Mouse (Mus musculus) spleen, adult 18-20 months (tissue): Measurements from ENCODE around the gene Rai14.
"Not testable (repeated sequence)": the region's sequence is repeated elsewhere in the genome, so short reads cannot be mapped to it uniquely, and the experiment has no call there.

Experiments
- DNase-seq, 2 experiments: peaks; one replicate each; pipeline ENCODE4 v3.0.0; 2022; ENCODE audit warnings: mixed read lengths in 2 of 2

Rai14 gene

GRCm38 (mm10) chr15:10599413-10599812 lies 115.0 kb downstream of the Rai14 start:
- DNase-seq, result no peak

GRCm38 (mm10) chr15:10598259-10599225 lies 115.9 kb downstream of the Rai14 start:
- no peak for DNase-seq

- no peak for DNase-seq
These were observed 117.6 kb downstream of the Rai14 start for GRCm38 (mm10) chr15:10596871-10597270.

- DNase-seq, result no peak
These were observed 119.0 kb downstream of the Rai14 start for GRCm38 (mm10) chr15:10595408-10595807.

- DNase-seq, result no peak
These were observed 119.5 kb downstream of the Rai14 start for GRCm38 (mm10) chr15:10594910-10595309.

- DNase-seq, result no peak
These were observed 121.3 kb downstream of the Rai14 start for GRCm38 (mm10) chr15:10593094-10593493.

- DNase-seq, result no peak
These were observed 127.9 kb downstream of the Rai14 start for GRCm38 (mm10) chr15:10586565-10586964.

GRCm38 (mm10) chr15:10584359-10585187 lies 129.9 kb downstream of the Rai14 start:
- no peak for DNase-seq

- peak; percentile 18 to 40 for DNase-seq
These were observed 131.0 kb downstream of the Rai14 start for GRCm38 (mm10) chr15:10583408-10583807.

GRCm38 (mm10) chr15:10579159-10579558 lies 135.3 kb downstream of the Rai14 start:
- DNase-seq, result no peak

- no peak for DNase-seq
These were observed 147.9 kb downstream of the Rai14 start for GRCm38 (mm10) chr15:10566486-10566885.

GRCm38 (mm10) chr15:10564201-10564600 lies 150.2 kb downstream of the Rai14 start:
- DNase-seq, result no peak

- no peak for DNase-seq
These were observed 152.1 kb downstream of the Rai14 start for GRCm38 (mm10) chr15:10562281-10562680.

GRCm38 (mm10) chr15:10560005-10560404 lies 154.4 kb downstream of the Rai14 start:
- no peak for DNase-seq

- DNase-seq, result no peak
These were observed 156.0 kb downstream of the Rai14 start, which contains the start of gene Ttc23l for GRCm38 (mm10) chr15:10558465-10558864. Gene Ttc23l (minus strand): TSS chr15:10558668.

- no peak for DNase-seq
These were observed 160.1 kb downstream of the Rai14 start for GRCm38 (mm10) chr15:10554336-10554735.

- no peak for DNase-seq
These were observed 173.9 kb downstream of the Rai14 start for GRCm38 (mm10) chr15:10540271-10541088.

GRCm38 (mm10) chr15:10535969-10536368 lies 178.5 kb downstream of the Rai14 start:
- no peak for DNase-seq

- no peak for DNase-seq
These were observed 179.8 kb downstream of the Rai14 start for GRCm38 (mm10) chr15:10534591-10534990.

- DNase-seq, result not testable (repeated sequence)
These were observed 181.1 kb downstream of the Rai14 start for GRCm38 (mm10) chr15:10533361-10533760.

GRCm38 (mm10) chr15:10531352-10531751 lies 183.1 kb downstream of the Rai14 start:
- DNase-seq, result no peak

GRCm38 (mm10) chr15:10525896-10526295 lies 188.5 kb downstream of the Rai14 start:
- DNase-seq, result no peak
